Mouse (Mus musculus) myocyte (in vitro differentiated cells): ENCODE measurements around the gene Khdrbs1. TPM values are rescaled to one million over a fixed set of nuclear protein-coding genes. Genes with fewer than 3 reads are reported as not detected.
A peak's percentile ranks its signal among the peaks of the same experiment; 100 is the strongest.

Experiments
- H3K27me3 ChIP-seq: one replicate; pipeline ENCODE4 v1.6.1; 2011; ENCODE audit not compliant: control insufficient read depth, insufficient read depth, insufficient read length
- H3K36me3 ChIP-seq: one replicate; pipeline ENCODE4 v1.6.1; 2011; ENCODE audit not compliant: control insufficient read depth, insufficient read depth
- H3K4me2 ChIP-seq: one replicate; pipeline ENCODE4 v1.6.1; 2011; ENCODE audit warnings: low read depth, control low read depth
- H3K4me3 ChIP-seq: one replicate; pipeline ENCODE4 v1.5.1; 2011; ENCODE audit warnings: mild to moderate bottlenecking, control low read depth, moderate library complexity
- H3K79me2 ChIP-seq: one replicate; pipeline ENCODE4 v1.6.1; 2011; ENCODE audit not compliant: control insufficient read depth, insufficient read depth
- H3ac ChIP-seq: one replicate; pipeline ENCODE4 v1.6.1; 2011; ENCODE audit not compliant: control insufficient read depth, insufficient read length
- CEBPB ChIP-seq: IDR thresholded peaks from 2 replicates; pipeline ENCODE4 v1.6.1; 2011; ENCODE audit warnings: mild to moderate bottlenecking, moderate library complexity; ENCODE audit not compliant: poor library complexity, insufficient read depth, severe bottlenecking
- E2F4 ChIP-seq: IDR thresholded peaks from one replicate; pipeline ENCODE4 v1.6.1; 2011; ENCODE audit warnings: mild to moderate bottlenecking, control low read depth, moderate library complexity; ENCODE audit not compliant: insufficient read depth
- MAX ChIP-seq: IDR thresholded peaks from one replicate; pipeline ENCODE4 v1.6.1; 2011; ENCODE audit warnings: low read depth, mild to moderate bottlenecking, control low read depth
- MYOD1 ChIP-seq, 3 experiments: IDR thresholded peaks; one replicate each; pipeline ENCODE4 v1.6.1; 2011; ENCODE audit warnings: control low read depth in 2 of 3, low read depth in 2 of 3, mild to moderate bottlenecking in 2 of 3, moderate library complexity in 1 of 3; ENCODE audit not compliant: insufficient read length in 2 of 3, control insufficient read depth in 1 of 3
- MYOG ChIP-seq, 3 experiments: IDR thresholded peaks; one replicate each; pipeline ENCODE4 v1.6.1; 2011; ENCODE audit warnings: control low read depth in 2 of 3, low read depth in 2 of 3, mild to moderate bottlenecking in 2 of 3; ENCODE audit not compliant: insufficient read length in 2 of 3, control insufficient read depth in 1 of 3, insufficient read depth in 1 of 3
- POLR2A ChIP-seq: IDR thresholded peaks from one replicate; pipeline ENCODE4 v1.6.1; 2011; ENCODE audit warnings: low read depth, mild to moderate bottlenecking, control low read depth, moderate library complexity; ENCODE audit not compliant: insufficient read length
- POLR2AphosphoS2 ChIP-seq: IDR thresholded peaks from one replicate; pipeline ENCODE4 v1.6.1; 2011; ENCODE audit warnings: low read depth, control low read depth; ENCODE audit not compliant: insufficient read length
- REST ChIP-seq: IDR thresholded peaks from one replicate; pipeline ENCODE4 v1.6.1; 2011; ENCODE audit warnings: mild to moderate bottlenecking, control low read depth, moderate library complexity; ENCODE audit not compliant: insufficient read depth, insufficient read length
- SRF ChIP-seq: IDR thresholded peaks from one replicate; pipeline ENCODE4 v1.6.1; 2011; ENCODE audit warnings: low read depth; ENCODE audit not compliant: control insufficient read depth, insufficient read length
- TCF12 ChIP-seq: IDR thresholded peaks from one replicate; pipeline ENCODE4 v1.6.1; 2011; ENCODE audit warnings: mild to moderate bottlenecking, control low read depth; ENCODE audit not compliant: poor library complexity, insufficient read depth, severe bottlenecking
- TCF3 ChIP-seq: IDR thresholded peaks from one replicate; pipeline ENCODE4 v1.6.1; 2011; ENCODE audit warnings: low read depth, control low read depth; ENCODE audit not compliant: insufficient read length
- USF1 ChIP-seq: IDR thresholded peaks from one replicate; pipeline ENCODE4 v1.6.1; 2011; ENCODE audit warnings: low read depth, mild to moderate bottlenecking, control low read depth, moderate library complexity
- polyA plus RNA-seq: library from polyadenylated mRNA; unstranded; fragments of >200 nt; fragmentation: generic; extraction: Trizol; gene quantifications from one replicate; pipeline ENCODE4 v1.2.1, GENCODE M21; 2012; ENCODE audit warnings: missing spikeins

Gene Khdrbs1
- 40.4 TPM for polyA plus RNA-seq

DNA sequence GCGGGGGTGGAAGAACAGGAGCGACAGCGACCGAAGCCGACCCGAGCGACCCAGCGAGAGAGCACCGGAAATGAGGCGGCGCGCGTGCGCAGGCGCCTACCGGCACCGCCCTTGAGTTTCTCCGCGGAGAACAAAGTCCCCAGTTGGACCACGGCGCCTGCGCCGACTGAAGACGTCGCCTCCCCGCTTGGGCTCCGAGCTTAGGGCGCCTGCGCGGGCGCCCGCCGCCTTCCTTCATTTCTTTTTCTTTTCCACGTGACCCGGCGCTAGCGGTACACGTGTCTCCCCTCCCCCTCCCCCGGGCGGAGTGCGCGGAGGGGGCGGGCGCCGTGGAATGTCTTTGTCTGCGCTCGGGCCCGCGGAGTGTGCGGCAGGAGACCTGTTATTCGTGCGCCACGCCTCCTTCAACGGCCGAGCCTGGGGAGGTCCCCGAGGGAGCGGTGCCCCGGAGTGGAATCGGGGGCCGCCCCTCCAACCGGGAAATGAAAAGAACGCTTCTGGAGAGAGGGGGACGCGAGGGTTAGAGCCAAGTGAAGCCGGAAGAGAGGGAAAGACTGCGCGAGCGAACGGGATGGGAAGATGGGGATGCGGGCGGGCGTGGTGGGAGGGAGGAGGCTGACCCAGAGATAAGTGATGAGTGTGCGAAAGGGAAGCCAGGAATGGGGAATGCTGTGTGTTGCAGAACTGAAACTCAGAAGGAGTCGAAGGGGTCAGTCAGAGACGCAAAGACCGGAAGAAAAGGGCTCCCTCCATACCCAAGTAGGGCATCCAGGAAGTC lies at the start of gene Khdrbs1:
TSS of gene Khdrbs1 (minus strand) at position 72 of the 778 bp plus-strand sequence.
- Histone ChIP-seq H3K4me3 (peak within 1 kb of the TSS; percentile 96), H3K36me3 (no peaks in the 10 kb centered on the region), H3K4me2 (peak within 1 kb of the TSS; percentile 83), H3K27me3 (no peaks in the 10 kb centered on the region), H3ac (peak within 1 kb of the TSS; percentile 82), H3K79me2 (peaks cover 44% of the 10 kb centered on the region)
- TF ChIP-seq CEBPB (no peak), MAX (no peak), TCF12 (no peak), MYOG (IDR thresholded peaks at IDR 0.05; ENCODE audit: control insufficient read depth in 1 of 3, insufficient read depth in 1 of 3, insufficient read length in 2 of 3, low read depth in 2 of 3) (peak in 1 of 3 experiments; percentile 8), USF1 (peak; percentile 79), POLR2A (no peak), TCF3 (no peak), E2F4 (no peak), REST (no peak), POLR2AphosphoS2 (peak; percentile 86), MYOD1 (IDR thresholded peaks at IDR 0.05; ENCODE audit: control insufficient read depth in 1 of 3, insufficient read length in 2 of 3, low read depth in 2 of 3) (no peak), SRF (no peak)

DNA sequence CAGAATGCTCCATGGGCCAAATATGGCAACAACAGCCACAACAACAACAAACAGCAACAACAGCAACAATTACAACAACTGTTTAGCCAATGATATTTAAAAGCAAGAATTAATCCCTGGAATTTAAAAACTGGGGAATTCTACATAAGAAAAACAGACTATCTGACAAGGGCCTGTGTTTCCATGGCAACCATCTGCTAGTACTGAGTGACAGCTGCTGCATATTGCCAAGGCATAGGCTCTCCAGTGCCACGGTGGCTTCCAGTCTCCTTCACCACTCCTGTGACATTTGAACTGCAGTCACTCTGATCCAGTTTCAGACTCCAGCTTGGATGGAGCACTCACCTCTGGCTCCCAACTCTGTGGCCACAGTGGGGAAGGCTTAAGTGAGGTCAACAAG lies 49.3 kb upstream of the Khdrbs1 start:
- H3ac ChIP-seq: no peak overlapping the region
- H3K4me2 ChIP-seq: no peak overlapping the region
- H3K4me3 ChIP-seq: no peak overlapping the region
- H3K36me3 ChIP-seq: no peaks in the 10 kb centered on the region
- no peaks in the 10 kb centered on the region for H3K27me3 ChIP-seq
- H3K79me2 ChIP-seq: no peaks in the 10 kb centered on the region
- TF ChIP-seq REST: no peak
- no peak for TF ChIP-seq MYOG (IDR thresholded peaks at IDR 0.05; ENCODE audit: control insufficient read depth in 1 of 3, insufficient read depth in 1 of 3, insufficient read length in 2 of 3, low read depth in 2 of 3)
- no peak for TF ChIP-seq POLR2A
- TF ChIP-seq USF1: no peak
- no peak for TF ChIP-seq TCF12

DNA sequence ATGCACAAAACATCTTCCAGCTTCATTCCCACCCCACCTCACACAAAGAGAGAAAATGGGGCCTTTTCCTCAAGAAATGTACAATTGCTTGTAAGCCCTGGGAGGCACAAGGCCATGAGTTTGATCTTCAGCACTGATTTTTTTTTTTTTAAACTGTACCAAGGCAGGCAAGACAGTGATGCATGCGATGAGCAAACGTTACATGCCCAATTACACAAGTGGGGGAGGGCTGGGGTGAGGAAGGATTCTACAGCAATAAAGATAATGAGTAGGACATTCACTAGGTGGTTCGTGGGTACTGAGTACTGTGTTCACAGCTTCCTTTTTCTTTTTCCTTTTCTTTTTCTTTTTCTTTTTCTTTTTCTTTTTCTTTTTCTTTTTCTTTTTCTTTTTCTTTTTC lies 48.4 kb upstream of the Khdrbs1 start:
- Histone ChIP-seq H3K36me3 (no peaks in the 10 kb centered on the region), H3K79me2 (no peaks in the 10 kb centered on the region), H3ac (no peak overlapping the region), H3K4me2 (no peak overlapping the region), H3K27me3 (no peaks in the 10 kb centered on the region), H3K4me3 (no peak overlapping the region)
- TF ChIP-seq CEBPB (no peak), TCF12 (no peak), MYOD1 (IDR thresholded peaks at IDR 0.05; ENCODE audit: control insufficient read depth in 1 of 3, insufficient read length in 2 of 3, low read depth in 2 of 3) (no peak), POLR2A (no peak), MYOG (IDR thresholded peaks at IDR 0.05; ENCODE audit: control insufficient read depth in 1 of 3, insufficient read depth in 1 of 3, insufficient read length in 2 of 3, low read depth in 2 of 3) (no peak), E2F4 (no peak), TCF3 (no peak), POLR2AphosphoS2 (no peak)

DNA sequence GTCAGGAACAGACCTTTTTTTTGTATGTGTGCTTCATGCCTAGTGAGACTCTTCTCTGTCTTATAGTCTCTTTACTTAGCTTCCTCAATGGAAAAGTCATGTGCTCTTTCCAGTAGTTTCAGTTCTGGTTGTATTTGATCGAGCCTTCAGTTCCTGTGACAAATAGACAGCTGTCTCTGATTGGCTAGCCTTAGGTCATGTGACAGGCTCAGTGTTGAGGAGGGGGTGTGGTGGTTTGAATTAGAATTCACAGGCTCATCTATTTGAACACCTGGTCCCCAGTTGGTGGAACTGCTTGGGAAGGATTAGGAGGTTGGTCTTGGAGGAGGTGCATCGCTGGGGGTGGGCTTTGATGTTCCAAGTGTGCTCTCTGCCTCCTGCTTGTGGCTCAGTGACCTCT lies 47.5 kb upstream of the Khdrbs1 start:
- no peaks in the 10 kb centered on the region for H3K36me3 ChIP-seq
- H3K4me2 ChIP-seq: no peak overlapping the region
- no peak overlapping the region for H3K4me3 ChIP-seq
- TF ChIP-seq SRF (no peak), POLR2AphosphoS2 (no peak), USF1 (no peak), TCF12 (no peak), MYOD1 (IDR thresholded peaks at IDR 0.05; ENCODE audit: control insufficient read depth in 1 of 3, insufficient read length in 2 of 3, low read depth in 2 of 3) (no peak), CEBPB (no peak)
- H3K27me3 ChIP-seq: no peaks in the 10 kb centered on the region
- H3K79me2 ChIP-seq: no peaks in the 10 kb centered on the region
- no peak overlapping the region for H3ac ChIP-seq

DNA sequence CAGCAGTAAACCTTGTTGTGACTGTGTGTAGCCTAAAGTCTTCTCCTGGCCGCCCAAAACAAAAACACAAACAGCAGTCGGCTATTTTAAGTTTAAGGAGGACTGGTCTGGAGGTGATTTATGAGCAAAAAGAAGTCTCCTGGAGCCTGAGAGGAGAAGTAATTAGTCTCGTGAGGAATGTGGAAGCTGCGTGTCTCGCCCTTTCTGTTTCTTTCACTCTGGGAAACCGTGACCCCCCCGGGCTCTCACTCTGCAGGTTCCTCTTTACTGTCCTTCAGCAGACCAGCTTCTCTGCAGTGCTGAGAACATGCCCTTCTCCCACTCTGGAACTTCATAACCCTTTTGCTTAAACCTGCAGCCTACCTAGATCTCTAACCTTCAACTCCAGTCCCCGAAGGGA lies 46.6 kb upstream of the Khdrbs1 start:
- H3K4me2 ChIP-seq: no peak overlapping the region
- no peaks in the 10 kb centered on the region for H3K36me3 ChIP-seq
- H3K79me2 ChIP-seq: no peaks in the 10 kb centered on the region
- no peak overlapping the region for H3ac ChIP-seq
- no peaks in the 10 kb centered on the region for H3K27me3 ChIP-seq
- H3K4me3 ChIP-seq: no peak overlapping the region
- TF ChIP-seq USF1 (no peak), POLR2AphosphoS2 (no peak), MAX (no peak), TCF3 (no peak), CEBPB (no peak), MYOG (IDR thresholded peaks at IDR 0.05; ENCODE audit: control insufficient read depth in 1 of 3, insufficient read depth in 1 of 3, insufficient read length in 2 of 3, low read depth in 2 of 3) (no peak), POLR2A (no peak), REST (no peak)
